Mouse (Mus musculus) CH12F3 (cell line): ENCODE data around the gene Gm47996.
"Not testable (repeated sequence)": the region's sequence is repeated elsewhere in the genome, so short reads cannot be mapped to it uniquely, and the experiment has no call there.

Experiments used
- in situ Hi-C: fragments of 300-500 bp; cut with MboI; formaldehyde crosslinking; loops from 2 replicates; pipeline ENCODE4 v1.14.3; 2020; ENCODE audit warnings: low sequenced_read_pairs

Gm47996 gene

DNA sequence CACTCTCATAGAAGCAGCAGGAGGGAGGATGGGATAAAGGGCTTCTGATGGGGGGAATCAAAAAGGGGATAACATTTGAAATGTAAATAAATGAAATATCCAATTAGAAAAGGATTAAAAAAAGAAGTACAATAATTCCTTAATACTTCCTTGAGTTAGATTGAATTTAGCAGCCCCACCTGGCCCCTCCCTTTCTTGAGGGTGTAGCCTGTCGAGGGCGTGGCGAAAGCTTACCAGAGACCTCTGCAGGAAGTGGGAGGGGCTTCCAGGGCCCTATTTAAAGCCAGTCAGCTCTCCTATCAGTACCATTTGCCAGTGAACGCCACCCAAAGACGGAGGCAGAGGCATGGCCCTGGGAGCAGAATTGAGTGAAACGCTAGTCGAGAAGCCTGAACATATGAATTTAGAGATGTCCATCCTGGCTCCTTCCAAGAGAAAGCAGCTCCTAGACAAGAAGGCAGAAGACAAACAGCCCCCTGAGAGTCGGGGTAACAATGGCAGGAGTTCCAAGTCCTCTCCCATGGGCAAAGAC, at the start of gene Gm47996:
Gene Gm47996 (plus strand): TSS at position 308 of the 532 bp plus-strand sequence.
- in situ Hi-C loops: not testable (repeated sequence)

DNA sequence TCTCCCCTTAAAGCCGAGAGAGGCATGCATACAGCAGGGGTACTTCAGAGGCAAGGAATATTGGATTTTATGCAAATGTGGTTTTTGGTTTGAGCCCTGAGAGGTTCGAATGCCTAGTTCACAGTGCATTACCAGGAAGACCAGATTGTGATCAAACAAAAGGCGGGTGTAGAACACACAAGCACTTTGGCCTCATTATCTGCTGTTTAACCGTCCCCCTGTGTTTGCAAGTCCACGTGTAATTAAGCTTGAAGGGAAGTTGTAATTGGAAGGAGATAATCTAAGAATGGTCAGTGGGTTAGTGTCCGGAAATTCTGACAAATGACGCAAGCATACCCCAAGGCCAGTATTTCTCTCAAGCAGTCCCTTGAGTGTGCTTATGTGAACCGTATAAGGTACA, 43.9 kb upstream of the Gm47996 start:
- in situ Hi-C loops: no loop called here

DNA sequence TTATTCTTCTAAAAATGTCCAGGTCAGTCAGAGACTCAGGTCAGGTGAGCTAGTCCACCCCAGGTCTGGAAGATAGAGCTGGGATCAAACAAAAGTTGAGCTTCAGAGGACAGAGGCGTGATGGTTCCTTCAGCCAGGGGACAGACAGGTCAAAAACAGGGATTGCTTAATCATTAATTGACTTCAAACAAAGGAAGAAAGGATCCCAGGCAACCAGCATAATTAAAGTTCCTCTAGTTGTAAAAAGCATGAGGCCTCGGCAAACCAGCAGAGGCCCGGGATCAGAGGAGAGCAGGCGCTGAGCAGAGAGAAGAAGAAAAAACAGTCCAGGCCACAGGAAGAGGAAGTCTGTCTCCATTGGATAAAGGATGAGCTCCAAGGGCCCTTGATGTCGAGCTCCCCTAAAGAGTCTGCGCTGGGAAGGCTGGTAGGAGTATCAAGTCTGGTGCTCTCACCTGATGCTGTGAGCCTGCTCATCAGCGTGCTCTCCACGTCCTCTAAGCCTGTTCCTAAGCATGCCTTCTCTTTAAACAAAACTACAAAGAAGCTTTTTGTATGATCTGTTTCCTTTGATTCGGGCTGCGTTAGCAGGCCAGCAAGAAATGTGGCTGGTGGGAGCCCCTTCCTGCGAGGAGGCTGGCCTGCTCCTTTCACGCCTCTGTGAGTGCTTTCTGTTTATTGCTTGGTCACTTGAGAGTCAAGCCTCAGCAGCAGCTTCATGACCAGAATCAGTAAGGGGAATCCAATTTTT, 42.5 kb upstream of the Gm47996 start:
- in situ Hi-C loops: no loop called here

DNA sequence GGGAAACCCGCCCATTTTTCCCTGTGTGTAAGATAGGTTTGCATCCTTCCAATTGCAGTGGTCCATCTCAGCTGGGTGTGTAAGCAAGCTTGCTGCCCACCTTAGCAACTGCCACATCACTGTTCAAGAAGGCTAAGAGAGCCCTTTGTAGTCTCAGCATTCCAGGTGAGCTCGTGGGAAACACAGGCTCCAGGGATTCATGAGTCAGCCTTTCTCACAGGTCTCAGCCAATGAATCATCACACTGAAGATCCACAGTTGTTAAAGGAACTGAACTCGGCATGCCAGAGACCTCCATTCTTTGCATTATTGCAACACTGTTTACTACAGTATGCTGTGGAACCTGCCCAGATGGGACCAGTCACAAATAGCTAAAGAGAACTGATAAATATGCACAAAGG, 41.3 kb upstream of the Gm47996 start:
- in situ Hi-C loops: no loop called here

DNA sequence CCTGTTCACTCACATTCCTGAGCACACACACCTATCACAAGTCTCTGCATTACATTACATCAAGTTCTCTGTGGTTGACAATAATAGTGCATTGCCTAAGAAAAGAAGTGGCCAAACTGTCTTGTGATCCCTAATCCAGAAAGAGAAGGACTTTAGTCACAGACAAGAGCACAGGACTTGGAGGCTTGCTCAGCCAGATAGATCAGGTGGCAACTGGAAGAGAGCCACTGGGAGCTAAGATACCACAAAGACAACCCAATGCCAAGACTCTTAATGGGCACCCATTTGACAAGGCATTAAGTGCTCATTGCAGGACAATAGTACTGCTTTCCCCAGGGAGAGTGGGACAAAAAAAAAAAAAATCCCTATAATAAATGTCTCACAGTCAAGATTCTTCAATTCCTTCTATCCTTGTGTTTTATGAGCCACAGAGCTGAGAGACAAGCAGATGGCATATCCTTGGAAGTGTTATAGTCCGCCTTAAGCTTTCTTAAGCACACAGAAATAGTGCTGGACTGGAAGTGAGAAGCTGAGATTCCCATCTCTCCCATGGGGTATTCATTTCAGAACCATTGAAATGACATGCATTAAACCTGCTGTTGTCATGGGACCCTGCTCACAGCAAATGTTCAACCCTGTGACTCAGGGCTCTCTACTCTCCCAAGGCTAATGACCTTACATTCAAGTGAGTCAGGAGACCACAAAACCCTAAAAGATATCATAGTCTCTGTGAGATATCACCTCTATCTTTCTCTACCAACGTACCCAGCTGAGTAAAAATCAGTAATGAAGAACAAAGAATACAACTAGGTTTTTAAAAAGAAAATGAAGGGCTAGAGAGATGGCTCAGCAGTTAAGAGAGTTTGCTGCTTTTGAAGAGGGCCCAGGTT, 38.1 kb upstream of the Gm47996 start:
- in situ Hi-C loops: no loop called here

DNA sequence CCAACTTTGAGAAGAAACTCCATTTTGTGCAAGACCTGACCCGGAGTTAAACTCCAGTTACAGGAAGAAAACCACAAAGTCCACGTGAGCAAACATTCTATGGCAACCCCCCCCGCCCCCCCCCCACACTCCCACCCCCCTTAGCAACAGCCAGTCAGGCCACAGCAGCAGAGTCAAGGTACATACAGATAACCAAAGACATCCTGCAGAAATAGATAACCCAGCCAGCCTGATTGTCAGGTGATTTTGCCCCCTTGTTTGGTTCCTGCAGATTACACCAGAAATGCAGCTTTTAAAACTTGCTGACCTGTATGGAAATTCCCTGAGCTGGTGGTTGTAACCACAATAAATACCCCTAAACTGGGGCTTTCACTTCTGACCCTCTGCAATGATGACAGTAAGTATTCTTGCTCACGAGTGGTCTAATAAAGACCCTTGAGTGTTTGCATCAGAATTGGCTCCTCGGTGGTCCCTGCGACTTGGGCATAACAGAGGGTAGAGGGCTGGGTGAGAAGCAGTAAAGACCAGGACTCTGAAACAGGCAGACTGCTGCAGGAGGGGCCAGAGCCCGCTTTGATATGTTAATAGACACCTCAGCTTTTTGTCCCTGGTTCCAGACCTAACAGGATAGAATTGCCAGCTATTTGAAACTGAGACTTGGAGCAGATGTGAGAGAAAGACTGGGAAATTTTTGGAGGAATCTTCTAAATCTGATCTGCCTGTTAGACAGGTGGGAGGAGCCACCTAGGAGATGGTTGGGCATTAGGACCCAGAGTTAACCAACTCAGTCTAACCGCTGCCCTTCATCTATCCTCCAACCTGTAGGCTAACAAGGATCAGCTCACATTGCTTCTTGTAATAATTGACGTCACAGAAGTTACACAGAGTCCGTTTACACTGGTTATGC, 32.6 kb upstream of the Gm47996 start:
- in situ Hi-C loops: no loop called here

DNA sequence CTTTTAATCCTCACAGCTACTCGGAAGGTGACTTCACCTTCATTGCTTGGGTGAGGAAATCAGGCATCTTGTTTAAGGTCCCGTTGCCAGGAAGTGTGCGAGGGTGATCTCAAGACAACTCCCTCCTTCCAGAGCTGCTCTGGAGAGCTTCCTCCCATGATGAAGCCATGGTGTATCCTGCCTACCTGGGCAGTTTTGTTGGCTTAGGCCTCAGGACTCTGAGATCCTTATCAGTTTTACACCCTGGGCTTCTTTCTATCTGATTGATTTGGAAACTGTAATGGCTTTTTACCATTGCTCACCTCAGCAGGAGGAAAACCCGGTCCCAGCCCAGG, 32.0 kb upstream of the Gm47996 start:
- in situ Hi-C loops: no loop called here

DNA sequence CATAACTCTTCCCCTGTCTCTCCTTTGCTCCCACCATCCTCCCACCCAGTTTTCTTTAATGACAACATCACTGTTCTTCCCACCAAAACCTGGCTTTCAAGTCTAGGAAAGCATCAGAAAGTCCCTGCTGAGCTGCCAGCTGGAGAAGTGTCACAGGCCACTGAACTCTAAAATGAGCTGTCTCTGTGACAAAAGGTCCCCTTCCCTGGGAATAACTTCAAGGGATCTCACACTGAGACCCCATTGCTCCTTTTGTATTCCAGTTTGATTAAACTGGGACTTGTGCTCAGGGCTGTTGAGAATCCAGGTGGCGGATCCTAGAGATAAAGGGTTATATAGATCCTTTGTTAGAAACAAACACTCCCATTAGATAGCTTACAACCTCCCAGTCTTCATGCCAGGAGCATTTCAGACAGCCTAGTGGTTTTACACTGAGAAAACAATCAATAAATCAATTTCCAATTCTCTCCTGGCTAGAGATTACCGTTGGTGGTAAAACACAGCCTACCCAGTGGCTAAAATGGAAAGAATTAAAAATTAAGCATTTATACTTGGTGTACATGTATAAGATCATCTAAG, 31.3 kb upstream of the Gm47996 start:
- in situ Hi-C loops: no loop called here

DNA sequence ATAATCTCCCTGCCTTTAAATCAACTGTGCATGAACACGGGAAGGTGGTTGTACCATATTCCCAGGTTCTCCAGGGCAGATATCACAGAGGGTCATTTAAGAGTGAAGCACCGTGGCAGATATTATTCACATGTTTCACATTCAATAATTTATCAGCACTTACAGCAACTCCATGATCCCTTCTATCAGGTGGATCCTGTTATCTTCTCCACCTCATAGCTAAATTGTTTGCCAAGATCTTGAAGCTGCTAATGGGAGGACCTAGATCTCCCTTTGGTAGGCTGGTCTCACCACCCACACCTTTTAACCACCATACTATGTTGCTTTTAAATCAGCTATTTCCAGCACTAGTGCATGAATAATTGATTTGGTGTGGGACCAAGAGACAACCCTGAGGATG, 29.8 kb upstream of the Gm47996 start:
- in situ Hi-C loops: no loop called here

DNA sequence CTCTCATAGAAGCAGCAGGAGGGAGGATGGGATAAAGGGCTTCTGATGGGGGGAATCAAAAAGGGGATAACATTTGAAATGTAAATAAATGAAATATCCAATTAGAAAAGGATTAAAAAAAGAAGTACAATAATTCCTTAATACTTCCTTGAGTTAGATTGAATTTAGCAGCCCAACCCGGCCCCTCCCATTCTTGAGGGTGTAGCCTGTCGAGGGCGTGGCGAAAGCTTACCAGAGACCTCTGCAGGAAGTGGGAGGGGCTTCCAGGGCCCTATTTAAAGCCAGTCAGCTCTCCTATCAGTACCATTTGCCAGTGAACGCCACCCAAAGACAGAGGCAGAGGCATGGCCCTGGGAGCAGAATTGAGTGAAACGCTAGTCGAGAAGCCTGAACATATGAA, 27.7 kb upstream of the Gm47996 start, which contains the start of gene Gm47985:
Gene Gm47985 (plus strand): TSS at position 272 of the 400 bp plus-strand sequence.
- in situ Hi-C loops: not testable (repeated sequence)

DNA sequence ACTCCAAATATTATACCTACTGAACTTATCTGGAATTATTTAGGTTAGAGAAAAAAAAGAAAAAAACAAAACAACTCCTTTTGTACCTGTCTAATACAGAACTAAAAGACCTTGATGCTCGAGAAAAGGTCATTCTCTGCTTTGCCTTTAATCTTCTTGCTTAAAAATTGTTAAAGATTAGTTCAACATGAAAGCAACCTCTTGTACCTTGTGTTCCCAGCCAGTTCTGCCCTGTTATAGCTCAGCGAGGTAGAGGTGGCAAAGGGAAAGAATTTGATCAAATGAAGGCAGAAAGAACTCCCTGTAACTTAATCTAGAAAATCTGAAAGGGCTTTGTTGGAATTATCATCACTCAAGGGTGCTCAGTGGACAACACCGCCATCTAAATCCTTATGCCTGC, 23.7 kb upstream of the Gm47996 start:
- in situ Hi-C loops: not testable (repeated sequence)

DNA sequence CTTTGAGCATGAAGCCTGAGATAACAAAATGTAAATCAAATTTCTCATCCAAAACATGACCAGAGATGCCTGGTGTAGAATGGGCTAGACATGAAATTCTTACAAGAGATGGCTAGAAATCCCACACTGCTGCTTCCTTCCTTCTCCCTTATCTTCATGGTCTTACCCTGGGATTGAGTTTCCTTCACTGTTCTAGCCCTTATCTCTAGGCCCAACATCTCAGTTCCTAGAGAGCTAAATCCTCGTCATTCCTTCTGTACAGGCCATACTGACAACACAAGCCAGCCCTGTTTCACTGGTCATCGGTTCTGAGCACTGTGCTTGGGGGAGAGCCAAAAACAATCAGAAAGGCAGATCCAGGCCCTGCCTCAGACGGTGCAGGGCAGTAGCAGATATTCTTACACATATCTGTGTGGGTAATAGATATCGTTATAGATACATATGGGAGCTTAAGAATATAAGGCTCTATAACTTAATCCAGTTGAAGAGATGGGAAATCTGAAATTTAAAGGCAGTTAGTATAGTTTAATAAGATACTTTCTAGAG, 23.0 kb upstream of the Gm47996 start:
- in situ Hi-C loops: not testable (repeated sequence)

DNA sequence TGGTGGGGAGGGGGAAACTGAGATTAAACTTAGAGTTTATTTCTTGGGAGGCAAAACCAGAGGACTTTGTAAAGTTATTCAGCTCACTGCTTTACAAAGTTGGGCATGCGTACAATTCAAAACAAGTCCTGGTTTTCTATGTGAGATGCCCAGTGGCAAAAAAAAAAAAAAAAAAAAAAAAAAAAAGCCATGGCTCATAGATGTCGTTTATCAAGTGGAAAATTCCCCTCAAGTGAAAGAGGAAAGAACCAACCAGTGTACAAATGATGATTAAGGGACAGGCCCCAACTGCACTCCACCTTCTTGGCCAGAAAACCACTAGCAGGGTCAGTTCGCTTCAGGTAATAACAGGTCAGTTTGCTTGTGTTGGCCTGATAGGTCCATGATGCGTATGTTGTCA, 21.5 kb upstream of the Gm47996 start:
- in situ Hi-C loops: no loop called here

DNA sequence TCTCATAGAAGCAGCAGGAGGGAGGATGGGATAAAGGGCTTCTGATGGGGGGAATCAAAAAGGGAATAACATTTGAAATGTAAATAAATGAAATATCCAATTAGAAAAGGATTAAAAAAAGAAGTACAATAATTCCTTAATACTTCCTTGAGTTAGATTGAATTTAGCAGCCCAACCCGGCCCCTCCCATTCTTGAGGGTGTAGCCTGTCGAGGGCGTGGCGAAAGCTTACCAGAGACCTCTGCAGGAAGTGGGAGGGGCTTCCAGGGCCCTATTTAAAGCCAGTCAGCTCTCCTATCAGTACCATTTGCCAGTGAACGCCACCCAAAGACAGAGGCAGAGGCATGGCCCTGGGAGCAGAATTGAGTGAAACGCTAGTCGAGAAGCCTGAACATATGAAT, 17.9 kb upstream of the Gm47996 start, which contains the start of gene Gm8947:
Gene Gm8947 (plus strand): TSS at position 302 of the 400 bp plus-strand sequence.
- in situ Hi-C loops: not testable (repeated sequence)

DNA sequence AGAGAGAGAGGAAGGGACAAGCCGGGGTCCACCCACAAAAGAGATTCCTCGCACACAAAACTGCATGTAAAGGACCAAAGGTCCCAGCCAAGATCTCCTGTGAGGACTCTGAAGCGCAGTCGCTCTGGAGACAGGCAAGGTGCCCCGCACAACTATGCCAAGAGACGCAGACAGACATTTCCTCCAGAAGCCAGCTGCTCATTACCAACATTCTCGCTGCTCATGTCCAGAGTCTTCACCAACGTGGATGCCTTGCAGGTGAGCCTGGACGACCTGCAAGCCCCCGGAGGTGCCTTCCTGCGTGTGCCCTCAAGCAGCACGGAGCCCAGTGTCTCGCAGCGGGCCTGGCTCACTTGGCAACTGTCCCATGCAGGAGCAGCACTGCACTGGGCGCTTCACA, 17.2 kb upstream of the Gm47996 start:
- in situ Hi-C loops: not testable (repeated sequence)

DNA sequence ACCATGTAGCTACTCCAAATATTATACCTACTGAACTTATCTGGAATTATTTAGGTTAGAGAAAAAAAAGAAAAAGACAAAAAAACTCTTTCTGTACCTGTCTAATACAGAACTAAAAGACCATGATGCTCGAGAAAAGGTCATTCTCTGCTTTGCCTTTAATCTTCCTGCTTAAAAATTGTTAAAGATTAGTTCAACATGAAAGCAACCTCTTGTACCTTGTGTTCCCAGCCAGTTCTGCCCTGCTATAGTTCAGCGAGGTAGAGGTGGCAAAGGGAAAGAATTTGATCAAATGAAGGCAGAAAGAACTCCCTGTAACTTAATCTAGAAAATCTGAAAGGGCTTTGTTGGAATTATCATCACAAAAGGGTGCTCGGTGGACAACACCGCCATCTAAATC, 13.9 kb upstream of the Gm47996 start:
- in situ Hi-C loops: not testable (repeated sequence)

DNA sequence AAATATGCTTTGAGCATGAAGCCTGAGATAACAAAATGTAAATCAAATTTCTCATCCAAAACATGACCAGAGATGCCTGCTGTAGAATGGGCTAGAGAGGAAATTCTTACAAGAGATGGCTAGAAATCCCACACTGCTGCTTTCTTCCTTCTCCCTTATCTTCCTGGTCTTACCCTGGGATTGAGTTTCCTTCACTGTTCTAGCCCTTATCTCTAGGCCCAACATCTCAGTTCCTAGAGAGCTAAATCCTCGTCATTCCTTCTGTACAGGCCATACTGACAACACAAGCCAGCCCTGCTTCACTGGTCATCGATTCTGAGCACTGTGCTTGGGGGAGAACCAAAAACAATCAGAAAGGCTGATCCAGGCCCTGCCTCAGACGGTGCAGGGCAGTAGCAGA, 13.2 kb upstream of the Gm47996 start:
- in situ Hi-C loops: not testable (repeated sequence)

DNA sequence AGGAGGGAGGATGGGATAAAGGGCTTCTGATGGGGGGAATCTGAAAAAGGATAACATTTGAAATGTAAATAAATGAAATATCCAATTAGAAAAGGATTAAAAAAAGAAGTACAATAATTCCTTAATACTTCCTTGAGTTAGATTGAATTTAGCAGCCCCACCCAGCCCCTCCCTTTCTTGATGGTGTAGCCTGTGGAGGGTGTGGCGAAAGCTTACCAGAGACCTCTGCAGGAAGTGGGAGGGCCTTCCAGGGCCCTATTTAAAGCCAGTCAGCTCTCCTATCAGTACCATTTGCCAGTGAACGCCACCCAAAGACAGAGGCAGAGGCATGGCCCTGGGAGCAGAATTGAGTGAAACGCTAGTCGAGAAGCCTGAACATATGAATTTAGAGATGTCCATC, 11.8 kb upstream of the Gm47996 start, which contains the start of gene Gm47995:
Gene Gm47995 (plus strand): TSS at position 329 of the 400 bp plus-strand sequence.
- in situ Hi-C loops: not testable (repeated sequence)

DNA sequence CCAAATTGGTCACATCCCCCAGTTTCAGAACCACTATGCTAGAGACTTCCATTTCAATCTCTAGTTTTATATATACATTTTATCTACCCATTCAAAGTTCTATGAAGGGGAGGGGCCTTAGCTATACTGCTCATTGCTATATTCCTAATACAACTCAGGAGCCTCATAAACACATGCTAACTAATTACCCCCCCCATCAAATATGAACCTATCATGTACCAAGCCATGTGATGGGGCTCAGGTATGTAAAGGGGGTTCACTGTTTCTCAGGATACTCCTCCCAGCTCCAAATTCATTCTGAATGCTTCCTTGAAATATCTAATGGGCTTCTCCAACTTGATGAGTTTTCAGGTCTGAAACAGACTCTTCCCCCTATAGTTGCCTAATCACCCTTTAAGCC, 9.3 kb upstream of the Gm47996 start:
- in situ Hi-C loops: not testable (repeated sequence)

DNA sequence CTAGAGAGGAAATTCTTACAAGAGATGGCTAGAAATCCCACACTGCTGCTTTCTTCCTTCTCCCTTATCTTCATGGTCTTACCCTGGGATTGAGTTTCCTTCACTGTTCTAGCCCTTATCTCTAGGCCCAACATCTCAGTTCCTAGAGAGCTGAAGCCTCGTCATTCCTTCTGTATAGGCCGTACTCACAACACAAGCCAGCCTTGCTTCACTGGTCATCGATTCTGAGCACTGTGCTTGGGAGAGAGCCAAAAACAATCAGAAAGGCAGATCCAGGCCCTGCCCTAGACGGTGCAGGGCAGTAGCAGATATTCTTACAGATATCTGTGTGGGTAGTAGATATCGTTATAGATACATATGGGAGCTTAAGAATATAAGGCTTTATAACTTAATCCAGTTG, 7.2 kb upstream of the Gm47996 start:
- in situ Hi-C loops: not testable (repeated sequence)
